Mouse (Mus musculus): ENCODE measurements around the gene Fcer1g. TPM values are rescaled to one million over a fixed set of nuclear protein-coding genes. Genes with fewer than 3 reads are reported as not detected.

Gene Fcer1g
- polyA plus RNA-seq (2021; fragmentation: Nextera tagmentation) = 94.0 and 105 TPM in 2 replicates
- long read RNA-seq, experiment 1, transcript Fcer1g-201 (5 exons, 674 nt) = major isoform, 9 of 18 reads
- long read RNA-seq, experiment 1, partial matches to known transcripts = 4 of 18 reads
- long read RNA-seq, experiment 1, other reads (novel, unspliced or antisense) = 3 of 18 reads
- long read RNA-seq, experiment 2, transcript Fcer1g-201 (5 exons, 674 nt) = major isoform, 35 of 39 reads
- long read RNA-seq, experiment 2, partial matches to known transcripts = 1 of 39 reads
- long read RNA-seq, experiment 2, other reads (novel, unspliced or antisense) = 3 of 39 reads

DNA sequence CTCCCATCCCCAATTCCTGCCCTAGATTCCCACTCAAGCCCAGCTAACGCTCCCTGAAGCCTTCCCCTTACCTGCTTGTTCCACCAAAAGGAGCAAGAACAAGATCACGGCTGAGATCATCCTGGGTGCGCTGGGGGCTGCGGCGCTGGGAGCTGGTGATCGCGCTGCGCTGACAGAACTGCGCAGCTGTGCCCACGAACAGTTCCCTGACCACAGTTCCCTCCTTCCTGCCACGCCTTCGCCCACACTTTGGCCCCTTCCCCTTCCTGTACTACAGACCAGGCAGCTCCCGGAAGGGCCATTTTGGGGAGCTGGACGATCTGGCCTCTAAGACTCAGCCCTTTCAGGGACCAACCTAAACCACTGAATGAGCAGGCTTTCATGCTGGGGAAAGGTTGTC is at the start of gene Fcer1g:
Gene Fcer1g (minus strand): TSS at position 240 of the 400 bp plus-strand sequence.

DNA sequence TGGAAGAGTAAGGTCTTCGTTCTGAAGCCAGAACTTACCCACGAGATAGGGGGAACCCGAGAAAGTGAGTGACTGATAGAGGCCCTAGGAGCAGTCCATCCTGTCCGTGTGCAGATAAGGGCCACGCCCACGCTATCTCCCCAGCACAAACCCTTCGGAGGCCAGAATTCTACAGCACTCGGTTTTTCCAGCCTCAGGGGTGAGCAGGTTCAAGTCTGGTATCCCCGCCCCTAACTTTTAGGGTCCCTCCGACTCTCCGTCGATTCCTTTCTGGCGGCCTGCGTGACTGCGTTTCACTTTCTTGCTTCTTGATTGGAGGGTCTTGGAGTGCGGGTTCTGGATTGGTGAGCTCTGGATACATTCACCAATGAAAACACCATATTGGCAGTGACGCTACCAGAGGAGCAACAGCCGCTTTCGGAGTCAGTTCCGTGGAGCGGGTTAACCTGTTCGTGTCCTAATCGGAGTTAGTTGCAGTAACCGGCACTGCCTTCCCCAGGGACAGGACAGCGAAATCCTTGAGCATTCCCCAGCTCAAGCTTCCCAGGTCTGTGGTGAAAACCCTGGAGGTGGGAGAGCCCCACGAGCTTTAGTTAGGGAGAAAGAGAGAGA is 46.9 kb upstream of the Fcer1g start, which contains the start of gene Ppox:
Gene Ppox (minus strand): TSS at position 271 of the 612 bp plus-strand sequence.

DNA sequence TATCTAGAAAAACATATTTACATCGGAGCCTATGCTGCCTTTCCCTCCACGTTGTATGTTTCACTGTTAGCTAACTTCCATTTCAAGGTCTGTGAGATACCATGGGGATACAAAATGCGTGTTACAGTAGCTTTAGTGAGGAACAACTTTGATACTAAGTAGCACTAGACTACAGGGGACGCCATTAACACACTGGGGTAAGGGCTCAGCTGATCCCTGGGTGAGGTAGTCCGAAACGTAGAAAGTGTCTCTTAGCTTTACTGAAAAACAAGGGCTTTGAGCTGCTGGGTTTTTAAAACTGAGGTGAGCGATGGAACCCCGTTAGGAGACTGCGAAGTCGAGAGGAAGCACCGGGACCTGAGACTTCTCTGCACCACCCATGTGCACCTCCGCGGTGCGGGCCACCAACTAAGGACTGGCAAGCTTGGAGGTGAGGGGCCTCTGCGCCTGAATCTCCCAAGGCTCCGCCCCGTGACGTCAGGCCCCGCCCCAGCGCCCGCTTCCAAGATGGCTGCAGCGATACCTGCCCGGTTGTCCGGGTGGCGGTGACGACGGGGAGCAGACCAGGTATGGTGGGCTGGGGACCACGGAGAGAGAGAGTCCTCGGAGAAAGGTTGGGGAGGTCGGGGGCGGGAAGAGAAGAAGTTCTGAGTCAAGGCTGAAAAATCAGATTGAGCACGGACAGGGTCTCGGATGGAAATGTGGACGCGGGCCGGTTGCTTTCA is 35.8 kb upstream of the Fcer1g start, which contains the start of gene B4galt3:
Gene B4galt3 (plus strand): TSS at position 481 of the 725 bp plus-strand sequence.

DNA sequence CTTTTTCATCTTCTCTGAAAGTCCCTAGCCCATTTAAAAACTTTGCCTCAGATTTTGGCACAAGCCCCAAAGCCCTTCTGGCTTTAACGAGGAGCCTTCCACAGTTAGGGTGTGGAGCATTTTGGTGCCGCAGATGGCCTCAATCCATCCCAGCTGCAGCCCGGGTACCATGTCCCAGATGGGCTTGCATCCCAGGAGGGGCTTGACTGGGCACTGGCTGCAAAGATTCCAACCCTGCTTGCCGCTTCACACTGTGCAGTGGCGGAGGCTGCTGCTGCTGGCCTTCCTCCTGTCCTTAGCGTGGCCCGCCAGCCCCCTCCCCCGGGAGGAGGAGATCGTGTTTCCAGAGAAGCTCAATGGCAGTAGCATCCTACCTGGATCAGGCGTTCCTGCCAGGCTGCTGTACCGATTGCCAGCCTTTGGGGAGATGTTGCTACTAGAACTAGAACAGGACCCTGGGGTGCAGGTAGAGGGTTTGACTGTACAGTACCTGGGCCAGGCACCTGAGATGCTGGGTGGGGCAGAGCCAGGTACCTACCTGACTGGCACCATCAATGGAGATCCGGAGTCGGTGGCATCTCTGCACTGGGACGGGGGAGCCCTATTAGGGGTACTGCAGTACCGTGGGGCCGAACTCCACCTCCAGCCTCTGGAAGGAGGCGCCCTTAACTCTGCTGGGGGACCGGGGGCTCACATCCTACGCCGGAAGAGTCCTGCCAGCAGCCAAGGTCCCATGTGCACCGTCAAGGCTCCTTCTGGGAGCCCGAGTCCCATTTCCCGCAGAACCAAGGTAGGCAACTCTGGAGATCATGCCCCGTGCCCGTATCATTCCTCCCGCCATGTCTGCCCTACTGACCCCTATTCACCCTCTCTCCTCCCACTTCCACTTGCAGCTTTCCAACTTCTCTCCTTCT is 16.8 kb upstream of the Fcer1g start, which contains the start of gene Ndufs2:
Gene Ndufs2 (minus strand): TSS at position 709 of the 914 bp plus-strand sequence.

DNA sequence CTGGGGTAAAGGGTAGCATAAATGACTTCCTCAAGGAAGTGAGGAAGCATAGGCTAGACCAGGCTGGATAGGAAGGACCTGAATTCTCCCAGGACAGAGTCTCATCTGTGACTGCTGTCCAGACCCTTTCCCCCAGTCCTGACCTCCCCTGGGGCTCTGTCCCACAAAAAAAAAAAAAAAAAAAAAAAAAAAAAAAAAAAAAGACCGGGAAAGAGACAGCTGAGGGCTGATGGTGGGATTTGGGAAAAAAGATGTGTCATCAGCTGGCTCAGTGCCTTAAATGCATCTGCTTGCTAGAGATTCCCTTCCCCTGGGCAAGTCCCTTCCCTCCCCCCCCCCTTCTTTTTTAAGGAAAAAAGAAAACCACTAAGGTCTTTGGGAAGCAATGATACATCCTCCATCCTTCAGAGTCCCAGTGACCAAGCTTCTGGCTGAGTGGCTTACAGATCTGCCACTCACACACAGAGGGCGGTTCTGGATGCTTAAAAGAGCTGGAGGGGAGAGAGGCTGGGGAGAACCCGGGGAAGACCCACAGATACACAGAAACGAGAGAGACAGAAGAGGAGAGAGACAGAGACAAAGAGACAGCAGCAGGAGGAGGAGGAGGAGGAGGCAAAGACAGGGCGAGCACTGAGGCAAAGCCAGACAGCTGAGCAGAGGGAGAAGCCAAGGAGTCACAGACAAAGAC is 15.9 kb upstream of the Fcer1g start, which contains the start of gene Adamts4:
Gene Adamts4 (plus strand): TSS at position 509 of the 688 bp plus-strand sequence.

DNA sequence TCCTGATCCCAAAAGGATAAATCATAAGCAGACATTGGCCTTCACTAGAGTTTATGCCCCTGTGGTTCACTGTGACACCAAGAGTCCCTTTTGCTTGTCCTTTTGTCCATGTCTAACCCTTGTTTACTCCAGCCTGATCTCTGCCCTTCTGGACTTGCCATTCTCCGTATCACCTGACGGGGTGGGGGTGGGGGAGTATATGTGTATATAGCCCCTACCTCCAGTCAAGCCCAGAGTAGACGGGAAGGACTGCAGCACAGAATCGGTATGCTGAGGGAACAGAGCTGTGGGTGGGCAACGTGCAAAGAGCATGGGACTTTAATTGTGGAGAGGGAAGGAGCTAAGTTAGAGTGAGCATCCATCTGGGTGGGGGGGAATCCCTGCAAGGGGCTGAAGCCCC is 9.3 kb downstream of the Fcer1g start, which contains the start of gene Apoa2:
Gene Apoa2 (plus strand): TSS at position 198 of the 400 bp plus-strand sequence.

GRCm38 (mm10) chr1:171222238-171223155 is 11.7 kb downstream of the Fcer1g start, which contains the start of gene Tomm40l:
Tomm40l (minus strand) TSS chr1:171222514.

GRCm38 (mm10) chr1:171213801-171214496 is 20.2 kb downstream of the Fcer1g start, which contains the start of gene Nr1i3:
Nr1i3 (plus strand) TSS chr1:171213970.

GRCm38 (mm10) chr1:171195887-171196397 is 38.2 kb downstream of the Fcer1g start, which contains the start of gene Pcp4l1:
Pcp4l1 (minus strand) TSS chr1:171196268.

Other genes with a start within 250 kb of the Fcer1g start
- 0.23 and 0.37 TPM in 2 replicates for gene Fcgr4, start 215.4 kb downstream of the Fcer1g start, polyA plus RNA-seq (2021; fragmentation: Nextera tagmentation)
- gene Fcgr3, start 169.4 kb downstream of the Fcer1g start, polyA plus RNA-seq (2021; fragmentation: Nextera tagmentation) = 27.1 and 27.8 TPM in 2 replicates
- gene Cfap126, start 120.4 kb downstream of the Fcer1g start, polyA plus RNA-seq (2021; fragmentation: Nextera tagmentation) = 1.7 and 2.8 TPM in 2 replicates
- 62.8 and 68.4 TPM in 2 replicates for gene Sdhc, start 83.8 kb downstream of the Fcer1g start, polyA plus RNA-seq (2021; fragmentation: Nextera tagmentation)
- gene Mpz, start 83.7 kb downstream of the Fcer1g start, polyA plus RNA-seq (2021; fragmentation: Nextera tagmentation) = 0.10 and 0.14 TPM in 2 replicates
- gene Pcp4l1, start 38.1 kb downstream of the Fcer1g start, polyA plus RNA-seq (2021; fragmentation: Nextera tagmentation) = 128 and 132 TPM in 2 replicates
- gene Nr1i3, start 20.4 kb downstream of the Fcer1g start, polyA plus RNA-seq (2021; fragmentation: Nextera tagmentation) = 0.09 and 0.15 TPM in 2 replicates
- 89.4 and 110 TPM in 2 replicates for gene Tomm40l, start 11.9 kb downstream of the Fcer1g start, polyA plus RNA-seq (2021; fragmentation: Nextera tagmentation)
- 3.2 and 4.7 TPM in 2 replicates for gene Apoa2, start 9.3 kb downstream of the Fcer1g start, polyA plus RNA-seq (2021; fragmentation: Nextera tagmentation)
- 4.4 and 4.5 TPM in 2 replicates for gene Adamts4, start 16.1 kb upstream of the Fcer1g start, polyA plus RNA-seq (2021; fragmentation: Nextera tagmentation)
- 129 and 207 TPM in 2 replicates for gene Ndufs2, start 17.0 kb upstream of the Fcer1g start, polyA plus RNA-seq (2021; fragmentation: Nextera tagmentation)
- 53.3 and 58.3 TPM in 2 replicates for gene B4galt3, start 36.0 kb upstream of the Fcer1g start, polyA plus RNA-seq (2021; fragmentation: Nextera tagmentation)
- gene Ppox, start 46.8 kb upstream of the Fcer1g start, polyA plus RNA-seq (2021; fragmentation: Nextera tagmentation) = 9.7 and 14.4 TPM in 2 replicates
- gene Usp21, start 53.6 kb upstream of the Fcer1g start, polyA plus RNA-seq (2021; fragmentation: Nextera tagmentation) = 39.2 and 44.6 TPM in 2 replicates
- 171 and 203 TPM in 2 replicates for gene Ufc1, start 60.7 kb upstream of the Fcer1g start, polyA plus RNA-seq (2021; fragmentation: Nextera tagmentation)
- 35.3 and 38.1 TPM in 2 replicates for gene Dedd, start 94.8 kb upstream of the Fcer1g start, polyA plus RNA-seq (2021; fragmentation: Nextera tagmentation)
- gene Nit1, start 111.3 kb upstream of the Fcer1g start, polyA plus RNA-seq (2021; fragmentation: Nextera tagmentation) = 32.0 and 41.0 TPM in 2 replicates
- gene Pfdn2, start 111.3 kb upstream of the Fcer1g start, polyA plus RNA-seq (2021; fragmentation: Nextera tagmentation) = 136 and 195 TPM in 2 replicates
- 9.3 and 10.6 TPM in 2 replicates for gene Klhdc9, start 126.4 kb upstream of the Fcer1g start, polyA plus RNA-seq (2021; fragmentation: Nextera tagmentation)
- 1.9 and 2.0 TPM in 2 replicates for gene Nectin4, start 135.7 kb upstream of the Fcer1g start, polyA plus RNA-seq (2021; fragmentation: Nextera tagmentation)
- gene Arhgap30, start 154.6 kb upstream of the Fcer1g start, polyA plus RNA-seq (2021; fragmentation: Nextera tagmentation) = 0.60 and 0.85 TPM in 2 replicates
- gene Usf1, start 176.9 kb upstream of the Fcer1g start, polyA plus RNA-seq (2021; fragmentation: Nextera tagmentation) = 37.9 and 48.2 TPM in 2 replicates
- gene Tstd1, start 184.5 kb upstream of the Fcer1g start, polyA plus RNA-seq (2021; fragmentation: Nextera tagmentation) = 1.2 and 1.9 TPM in 2 replicates
- gene F11r, start 203.2 kb upstream of the Fcer1g start, polyA plus RNA-seq (2021; fragmentation: Nextera tagmentation) = 8.6 TPM in 2 replicates

Measured in left cerebral cortex, adult 6 months (tissue).